Comparison of ENCODE assay signal across 22 mouse cellular contexts in the genomic region with DNA sequence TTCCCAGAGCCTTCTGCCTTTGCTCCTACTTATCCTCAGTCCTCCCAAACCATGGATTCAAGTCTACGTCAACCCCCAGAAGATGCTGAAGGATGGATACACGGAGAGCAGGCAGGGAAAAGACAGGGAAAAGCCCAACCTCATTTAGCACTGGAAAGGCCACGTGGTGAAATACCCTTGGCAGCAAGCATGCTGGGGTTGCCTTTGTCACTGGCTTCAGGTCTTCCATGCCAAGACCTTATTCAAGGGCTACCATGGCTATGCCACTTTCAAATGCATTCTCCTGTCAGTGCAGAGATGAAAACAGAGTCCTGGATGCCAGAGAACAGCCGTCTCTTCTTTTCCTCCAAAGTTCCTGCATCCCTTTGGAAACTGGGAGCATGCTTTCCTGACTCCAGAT.
"Had no signal": no experiment of that assay in that cellular context is flagged by ENCODE, and none has a peak within 500 bp of the region (broad histone marks: within the 10 kb centered on the region; RNA-seq: fewer than 3 reads in every experiment).

No protein-coding gene starts in this region.

- H3K36me3 ChIP-seq: heart, embryonic 12.5 days; hindbrain, embryonic 12.5 days; hindbrain, embryonic 15.5 days; kidney, embryonic 15.5 days; limb, embryonic 13.5 days; limb, embryonic 15.5 days; liver, embryonic 12.5 days had no signal

- H3K4me2 ChIP-seq: heart, embryonic 12.5 days; hindbrain, embryonic 12.5 days; hindbrain, embryonic 15.5 days; kidney, embryonic 15.5 days; limb, embryonic 13.5 days; limb, embryonic 15.5 days; liver, embryonic 12.5 days had no signal

- H3K4me3 ChIP-seq: heart, adult 2 months; heart, embryonic 12.5 days; hindbrain, embryonic 12.5 days; hindbrain, embryonic 15.5 days; kidney, embryonic 15.5 days; limb, embryonic 13.5 days; limb, embryonic 15.5 days; liver, embryonic 12.5 days had no signal

- H3K9me3 ChIP-seq: heart, embryonic 12.5 days; hindbrain, embryonic 12.5 days; hindbrain, embryonic 15.5 days; kidney, embryonic 15.5 days; limb, embryonic 13.5 days; limb, embryonic 15.5 days; liver, embryonic 12.5 days had no signal

- H3K27ac ChIP-seq: heart, adult 2 months; hindbrain, embryonic 12.5 days; hindbrain, embryonic 15.5 days; kidney, embryonic 15.5 days; kidney, postnatal 0 days; limb, embryonic 13.5 days; limb, embryonic 15.5 days; liver, embryonic 12.5 days; liver, embryonic 14.5 days had no signal

- DNase-seq: gastrocnemius, postnatal 14 days; gastrocnemius, postnatal 36 days; heart, adult 2 months; heart, postnatal 10 days; kidney, adult 11 months; kidney, adult 2 months; kidney, adult 9 months; kidney, postnatal 14 days; kidney, postnatal 36 days; layer of hippocampus, adult 9-11 months; layer of hippocampus, postnatal 36 days; left cerebral cortex, postnatal 4 days had no signal

- ATAC-seq: intestine, embryonic 16.5 days; liver, embryonic 12.5 days had no signal

- H3K27me3 ChIP-seq: heart, embryonic 12.5 days; hindbrain, embryonic 12.5 days; hindbrain, embryonic 15.5 days; kidney, embryonic 15.5 days; liver, embryonic 12.5 days had no signal

- H3K9ac ChIP-seq: heart, embryonic 12.5 days; hindbrain, embryonic 12.5 days; hindbrain, embryonic 15.5 days; kidney, embryonic 15.5 days; limb, embryonic 13.5 days; limb, embryonic 15.5 days; liver, embryonic 12.5 days; liver, embryonic 14.5 days had no signal

- H3K4me1 ChIP-seq: hindbrain, embryonic 12.5 days; hindbrain, embryonic 15.5 days; limb, embryonic 15.5 days had no signal
